Mouse (Mus musculus) hindbrain, embryonic 15.5 days (tissue): ENCODE measurements around the gene Clip2. TPM values are rescaled to one million over a fixed set of nuclear protein-coding genes. Genes with fewer than 3 reads are reported as not detected.
A peak's percentile ranks its signal among the peaks of the same experiment; 100 is the strongest.

Experiments
- ATAC-seq: fragments of 200-750 bp; cut with Nextera tagmentation; 2 replicates; pipeline ENCODE4 v1.8.0; 2017; ENCODE audit warnings: low read depth, moderate number of reproducible peaks, moderate TSS enrichment; ENCODE audit not compliant: low FRiP score
- H3K27ac ChIP-seq: fragments of 300-500 bp; sonication (generic); replicated peaks from 2 replicates; pipeline ENCODE4 v1.5.1; 2015; ENCODE audit warnings: mild to moderate bottlenecking, inconsistent platforms
- H3K27me3 ChIP-seq: fragments of 300-500 bp; sonication (generic); 2 replicates; pipeline ENCODE4 v1.6.1; 2015; ENCODE audit warnings: control low read depth, inconsistent platforms
- H3K36me3 ChIP-seq: fragments of 300-500 bp; sonication (generic); 2 replicates; pipeline ENCODE4 v1.6.1; 2015; ENCODE audit warnings: control low read depth, inconsistent platforms
- H3K4me1 ChIP-seq: fragments of 300-500 bp; sonication (generic); replicated peaks from 2 replicates; pipeline ENCODE4 v1.6.1; 2015; ENCODE audit warnings: control low read depth, inconsistent platforms
- H3K4me2 ChIP-seq: fragments of 300-500 bp; sonication (generic); 2 replicates; pipeline ENCODE4 v1.6.1; 2015; ENCODE audit warnings: moderate library complexity, mild to moderate bottlenecking, inconsistent platforms
- H3K4me3 ChIP-seq: fragments of 300-500 bp; sonication (generic); 2 replicates; pipeline ENCODE4 v1.5.1; 2015; ENCODE audit warnings: mild to moderate bottlenecking, inconsistent platforms
- H3K9ac ChIP-seq: fragments of 300-500 bp; sonication (generic); 2 replicates; pipeline ENCODE4 v1.6.1; 2015; ENCODE audit warnings: inconsistent platforms
- H3K9me3 ChIP-seq: fragments of 300-500 bp; sonication (generic); 2 replicates; pipeline ENCODE4 v1.6.1; 2016; ENCODE audit warnings: control low read depth, inconsistent platforms
- WGBS: fragments of 180-500 bp; shearing (Covaris S2); methylation state at CpG from one replicate; pipeline ENCODE4 v1.1.7; 2015; 5-methylcytosine and 5-hydroxymethylcytosine counted together
- microRNA-seq: library from miRNA; unstranded; fragments of <30 nt; microRNA quantifications from one replicate; pipeline ENCODE4, GENCODE M21; 2016
- polyA plus RNA-seq: library from polyadenylated mRNA; unstranded; fragments of >200 nt; fragmentation: Nextera tagmentation; extraction: Ambion mirVana; gene quantifications from 2 replicates; pipeline ENCODE4 v1.2.1, GENCODE M21; 2015

The Clip2 gene
- polyA plus RNA-seq, 1 experiment from 2014 or later: 14.9 TPM

GRCm38 (mm10) chr5:134445208-134445831 is 106.9 kb downstream of the Clip2 start:
- no peak overlapping the region for H3K27ac ChIP-seq
- no peak overlapping the region for H3K4me3 ChIP-seq
- 68% methylated on average over 10 of the region's 10 CpGs for WGBS
- H3K4me2 ChIP-seq: no peak overlapping the region
- H3K27me3 ChIP-seq: no peaks in the 10 kb centered on the region
- peaks cover 16% of the 10 kb centered on the region; the same call in 1 of the 2 replicates for H3K4me1 ChIP-seq
- no peak for ATAC-seq
- no peaks in the 10 kb centered on the region for H3K9me3 ChIP-seq
- no peaks in the 10 kb centered on the region for H3K36me3 ChIP-seq
- no peak overlapping the region for H3K9ac ChIP-seq

- 96% methylated on average over 7 of the region's 7 CpGs for WGBS
- no peak overlapping the region for H3K27ac ChIP-seq
- H3K27me3 ChIP-seq: no peaks in the 10 kb centered on the region
- no peak overlapping the region for H3K4me3 ChIP-seq
- ATAC-seq: no peak
- no peaks in the 10 kb centered on the region for H3K9me3 ChIP-seq
- H3K9ac ChIP-seq: no peak overlapping the region
- peaks cover 19% of the 10 kb centered on the region; the same call in 1 of the 2 replicates for H3K4me1 ChIP-seq
- H3K36me3 ChIP-seq: no peaks in the 10 kb centered on the region
- H3K4me2 ChIP-seq: no peak overlapping the region
These were observed 107.8 kb downstream of the Clip2 start for GRCm38 (mm10) chr5:134444473-134444872.

DNA sequence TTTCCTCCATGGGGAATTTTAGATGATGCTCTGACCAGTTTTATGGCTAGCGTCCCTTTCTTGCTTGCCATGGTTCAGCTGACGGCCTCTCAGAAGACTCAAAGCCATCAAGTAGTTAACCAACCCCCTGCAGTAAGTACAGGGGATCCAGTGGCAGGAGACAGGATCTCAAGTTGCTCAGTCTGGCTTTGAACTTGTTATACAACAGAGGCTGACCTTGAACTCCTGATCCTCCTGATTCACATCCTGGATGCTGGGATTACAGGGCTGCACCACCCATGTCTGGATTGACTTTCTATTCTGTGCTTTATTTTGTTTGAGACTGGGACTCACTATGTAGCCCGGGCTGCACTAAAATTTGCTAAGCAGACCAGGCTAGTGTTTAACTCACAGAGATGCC is 110.2 kb downstream of the Clip2 start:
- peaks cover 33% of the 10 kb centered on the region for H3K4me1 ChIP-seq
- no peaks in the 10 kb centered on the region for H3K27me3 ChIP-seq
- no peak overlapping the region for H3K4me3 ChIP-seq
- 89% methylated on average over 3 of the region's 3 CpGs for WGBS
- no peak overlapping the region for H3K27ac ChIP-seq
- no peak overlapping the region for H3K9ac ChIP-seq
- no peak overlapping the region for H3K4me2 ChIP-seq
- H3K36me3 ChIP-seq: no peaks in the 10 kb centered on the region
- H3K9me3 ChIP-seq: no peaks in the 10 kb centered on the region
- ATAC-seq: no peak

GRCm38 (mm10) chr5:134441105-134441504 is 111.1 kb downstream of the Clip2 start:
- H3K27me3 ChIP-seq: no peaks in the 10 kb centered on the region
- H3K27ac ChIP-seq: no peak overlapping the region
- H3K4me3 ChIP-seq: no peak overlapping the region
- no peaks in the 10 kb centered on the region for H3K9me3 ChIP-seq
- no peak for ATAC-seq
- no peak overlapping the region for H3K4me2 ChIP-seq
- no peak overlapping the region for H3K9ac ChIP-seq
- H3K4me1 ChIP-seq: peaks cover 41% of the 10 kb centered on the region
- no peaks in the 10 kb centered on the region for H3K36me3 ChIP-seq
- WGBS: 72% methylated on average over 3 of the region's 3 CpGs

DNA sequence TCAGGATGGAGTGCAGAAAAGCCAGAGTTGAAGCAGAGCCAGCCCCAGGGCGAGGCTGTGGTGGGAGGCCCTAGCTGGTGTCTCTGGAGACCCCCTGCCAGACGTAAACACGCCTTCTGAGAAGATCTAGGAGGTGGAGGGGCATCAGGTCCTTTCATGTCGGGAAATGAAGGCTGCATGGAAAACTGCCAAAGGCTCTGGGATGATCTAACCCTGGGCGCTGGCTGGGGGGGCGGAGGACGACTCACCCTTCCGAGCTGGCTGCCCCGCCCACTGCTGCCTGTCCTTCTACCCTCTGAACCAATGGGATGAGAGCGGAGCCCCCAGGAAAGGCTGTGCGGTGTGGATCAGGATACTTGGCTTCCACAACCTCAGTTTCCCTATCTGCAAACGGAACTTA is 112.1 kb downstream of the Clip2 start:
- no peak overlapping the region for H3K4me2 ChIP-seq
- H3K9ac ChIP-seq: no peak overlapping the region

DNA sequence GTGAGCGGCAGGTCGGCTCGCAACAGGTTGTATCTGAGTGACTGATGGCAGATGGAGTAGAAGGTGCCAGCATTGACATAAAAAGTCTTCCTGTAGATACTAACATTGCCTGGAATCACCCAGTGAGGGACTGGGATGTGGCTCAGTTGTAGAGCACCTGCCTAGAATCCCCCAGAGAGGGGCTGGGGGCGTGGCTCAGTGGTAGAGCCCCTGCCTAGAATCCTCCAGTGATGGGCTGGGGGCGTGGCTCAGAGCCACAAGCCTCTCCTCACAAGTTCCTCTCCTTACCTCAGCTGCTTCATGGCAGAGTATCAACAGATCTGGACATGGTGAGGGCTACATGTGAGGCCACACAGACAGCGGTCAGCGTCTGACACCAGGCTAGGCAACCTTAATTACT is 112.8 kb downstream of the Clip2 start:
- Histone ChIP-seq H3K36me3 (no peaks in the 10 kb centered on the region), H3K27me3 (no peaks in the 10 kb centered on the region), H3K9me3 (no peaks in the 10 kb centered on the region), H3K27ac (peak overlapping the region; percentile 32; the same call in 1 of the 2 replicates), H3K4me1 (peaks cover 40% of the 10 kb centered on the region), H3K4me3 (no peak overlapping the region), H3K4me2 (no peak overlapping the region), H3K9ac (no peak overlapping the region)
- 97% methylated on average over 7 of the region's 7 CpGs for WGBS
- no peak for ATAC-seq

More for the DNA sequence above, 112.1 kb downstream of the Clip2 start:
- no peaks in the 10 kb centered on the region for H3K9me3 ChIP-seq
- H3K36me3 ChIP-seq: no peaks in the 10 kb centered on the region
- H3K27ac ChIP-seq: peak overlapping the region; percentile 32; the same call in 1 of the 2 replicates
- 76% methylated on average over 12 of the region's 12 CpGs for WGBS
- ATAC-seq: no peak
- peaks cover 40% of the 10 kb centered on the region for H3K4me1 ChIP-seq
- no peak overlapping the region for H3K4me3 ChIP-seq
- H3K27me3 ChIP-seq: no peaks in the 10 kb centered on the region

Small RNAs within 50 kb of the gene (microRNA-seq; reads per million reads assigned to microRNA genes)
- not detected for gene Gm26340
- gene Mir7228: not detected

Other genes starting within 250 kb of the Clip2 start
- 145 and 150 TPM in 2 replicates for gene Gtf2i, start 237.7 kb downstream of the Clip2 start, polyA plus RNA-seq
- 69.0 and 73.7 TPM in 2 replicates for gene Gtf2ird1, start 95.7 kb downstream of the Clip2 start, polyA plus RNA-seq
- 0.47 and 0.88 TPM in 2 replicates for gene Syna, start 7.7 kb upstream of the Clip2 start, polyA plus RNA-seq
- 190 and 194 TPM in 2 replicates for gene Rfc2, start 28.9 kb upstream of the Clip2 start, polyA plus RNA-seq
- 4.0 and 4.2 TPM in 2 replicates for gene Lat2, start 62.6 kb upstream of the Clip2 start, polyA plus RNA-seq
- gene Eif4h, start 87.1 kb upstream of the Clip2 start, polyA plus RNA-seq: 336 TPM in 2 replicates
- gene Limk1, start 136.2 kb upstream of the Clip2 start, polyA plus RNA-seq: 23.0 and 25.8 TPM in 2 replicates
- gene Eln, start 194.9 kb upstream of the Clip2 start, polyA plus RNA-seq: 21.0 and 24.5 TPM in 2 replicates